Mouse (Mus musculus) kidney, postnatal 36 days (tissue): ENCODE measurements around the gene Cux1.
A peak's percentile ranks its signal among the peaks of the same experiment; 100 is the strongest.

ENCODE experiments used
- DNase-seq, 2 experiments: peaks; one replicate each; pipeline ENCODE4 v3.0.0; 2021 to 2022; ENCODE audit warnings: mixed read lengths in 2 of 2

Gene Cux1

GRCm38 (mm10) chr5:136535976-136536725, 31.1 kb downstream of the Cux1 start:
- peak; percentile 59 to 68 for DNase-seq

- DNase-seq = no peak
Observed at GRCm38 (mm10) chr5:136535204-136535603, 32.1 kb downstream of the Cux1 start.

DNA sequence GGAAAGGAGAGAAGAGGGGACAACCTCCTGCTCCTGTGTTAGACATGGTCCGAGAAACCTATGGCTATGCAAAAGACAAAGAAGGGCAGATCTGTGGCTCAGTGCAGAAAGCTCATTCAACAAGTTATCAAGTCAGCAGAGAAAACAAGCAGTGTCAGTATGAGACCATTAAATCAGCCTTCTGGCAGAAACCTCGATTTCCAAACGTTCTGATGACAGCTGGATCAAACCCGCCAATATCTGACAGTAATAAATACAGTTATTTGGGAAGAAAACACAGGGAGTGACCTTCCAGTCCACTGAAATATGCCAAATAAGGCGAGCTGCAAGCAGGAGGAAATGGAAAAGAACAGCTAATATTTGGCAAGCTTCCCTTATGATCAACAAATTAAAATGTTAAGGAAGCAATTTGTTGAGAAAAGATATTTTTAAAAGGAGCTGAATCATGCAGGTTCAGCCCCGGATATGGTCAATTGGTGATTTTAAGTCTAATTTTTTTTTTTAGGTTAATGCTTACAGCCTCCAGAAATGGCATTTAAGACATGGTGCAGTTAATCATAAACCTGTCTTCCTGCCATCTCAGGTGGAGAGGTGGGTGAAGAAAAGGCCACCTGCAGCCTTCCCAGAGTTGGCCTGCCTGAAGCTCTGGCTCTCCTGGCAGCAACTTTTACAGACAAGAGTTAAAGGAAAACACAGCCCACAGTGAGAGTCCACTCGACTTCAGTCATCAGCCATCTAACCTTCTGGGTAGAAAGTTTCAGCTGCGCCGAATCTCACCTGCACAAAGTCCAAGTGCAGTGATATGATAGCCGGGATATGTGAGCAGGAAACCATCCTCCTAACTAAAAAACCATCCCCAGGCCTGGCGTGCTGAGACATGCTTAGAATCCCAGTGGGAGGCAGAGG, 33.7 kb downstream of the Cux1 start:
- peak; percentile 48 to 75 for DNase-seq

DNA sequence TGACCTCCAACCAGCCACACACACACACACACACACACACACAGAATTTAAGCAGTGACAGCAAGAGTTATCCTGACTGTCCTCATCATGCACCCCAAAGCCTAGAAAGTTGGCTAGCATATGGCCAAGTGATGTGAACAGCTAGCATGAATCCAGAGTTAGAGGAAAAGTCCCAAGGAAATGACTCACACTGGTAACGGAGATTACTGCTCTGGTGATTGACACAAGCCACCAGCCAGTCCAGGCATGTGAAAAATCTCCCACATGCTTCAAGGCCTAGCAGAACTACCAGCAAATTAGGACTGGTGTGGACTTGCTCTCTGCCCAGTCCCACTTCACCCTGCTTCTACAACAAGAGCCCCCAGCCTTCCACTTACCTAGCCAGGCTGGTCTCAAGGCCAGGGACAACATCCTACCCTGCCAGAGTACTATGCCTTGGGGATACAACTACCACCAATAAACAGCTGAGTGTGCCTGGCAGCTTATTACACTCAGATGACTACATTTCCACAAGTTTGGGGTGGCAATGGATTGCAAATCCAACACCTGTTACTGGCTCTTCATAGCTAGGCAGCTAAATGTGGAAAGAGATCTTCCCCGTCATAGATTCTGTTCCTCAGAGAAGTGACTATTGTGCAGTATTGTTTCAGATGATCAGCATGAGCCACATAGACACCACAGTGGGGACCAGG, 35.5 kb downstream of the Cux1 start:
- DNase-seq = no peak

GRCm38 (mm10) chr5:136530931-136531330, 36.4 kb downstream of the Cux1 start:
- DNase-seq = peak; percentile 81 to 85

- no peak for DNase-seq
Observed at GRCm38 (mm10) chr5:136529165-136529564, 38.1 kb downstream of the Cux1 start.

DNA sequence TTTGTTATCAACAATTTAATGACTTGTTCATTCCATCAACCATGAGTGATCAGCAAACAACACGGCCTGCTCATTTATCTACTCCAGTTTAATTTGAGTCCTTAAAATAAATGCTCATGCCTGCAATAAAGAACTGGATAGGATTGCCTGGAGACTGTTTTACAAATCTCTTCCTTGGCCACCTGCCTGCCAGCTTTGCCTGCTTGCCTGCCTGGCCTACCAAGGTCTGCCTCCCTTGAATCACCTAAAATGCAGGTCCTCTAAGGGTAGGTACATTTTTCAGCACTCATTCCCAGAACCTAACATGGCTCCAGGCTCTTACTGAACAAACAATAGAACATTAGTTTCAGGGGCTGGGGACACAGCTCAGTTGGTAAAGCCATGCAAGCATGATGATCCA, 39.4 kb downstream of the Cux1 start:
- peak; percentile 31 to 50 for DNase-seq

- DNase-seq = no peak
Observed at GRCm38 (mm10) chr5:136526545-136526909, 40.8 kb downstream of the Cux1 start.

DNA sequence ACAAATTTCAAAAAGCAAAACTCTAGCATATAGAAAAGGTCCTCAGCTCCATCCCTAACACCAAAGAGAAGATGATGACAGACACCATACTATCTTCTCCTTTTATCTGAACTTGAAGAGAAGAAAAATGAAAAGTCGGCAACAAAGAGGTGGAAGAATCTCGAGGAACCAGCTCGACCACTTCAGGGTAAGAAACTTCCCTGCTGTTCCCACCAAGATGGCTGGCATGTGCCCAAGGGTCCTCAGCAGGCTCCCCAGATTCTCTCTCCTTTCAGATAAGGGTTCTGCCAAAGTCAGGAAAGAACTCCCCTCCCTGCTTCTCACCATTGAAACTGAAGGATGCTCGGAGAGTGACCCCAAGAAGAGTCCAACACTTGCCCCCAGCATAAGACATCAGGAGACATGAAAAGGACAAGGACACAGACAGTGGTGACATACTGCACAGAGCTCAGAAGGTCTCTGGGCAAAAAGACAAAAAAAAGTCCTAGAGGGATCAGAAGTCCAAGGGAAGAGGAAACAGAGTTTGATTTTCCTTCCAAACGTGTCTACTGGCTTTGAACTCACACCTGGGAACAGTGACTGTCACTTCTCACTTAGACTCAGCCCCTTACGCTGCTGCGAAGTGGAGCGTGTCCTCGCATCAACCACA, 41.3 kb downstream of the Cux1 start:
- no peak for DNase-seq

- peak in 1 of 2 experiments; percentile 44 for DNase-seq
Observed at GRCm38 (mm10) chr5:136522843-136523463, 44.3 kb downstream of the Cux1 start.

DNA sequence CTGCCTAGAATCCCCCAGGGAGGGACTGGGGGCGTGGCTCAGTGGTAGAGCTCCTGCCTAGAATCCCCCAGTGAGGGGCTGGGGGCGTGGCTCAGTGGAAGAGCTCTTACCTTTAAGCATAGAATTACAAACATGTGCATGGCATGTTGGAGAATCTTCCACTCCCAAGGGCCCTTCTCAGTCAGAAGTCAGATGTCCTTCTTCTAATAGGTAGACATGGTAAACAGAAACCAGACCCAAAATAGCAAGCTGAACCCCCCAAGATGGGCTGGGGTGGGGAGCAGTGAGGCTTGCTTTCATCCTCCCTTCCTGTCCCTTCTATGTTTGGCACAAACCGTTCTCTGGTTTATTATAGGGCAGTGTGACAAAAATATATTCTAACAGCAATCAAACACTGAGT, 45.6 kb downstream of the Cux1 start:
- no peak for DNase-seq

GRCm38 (mm10) chr5:136518648-136519437, 48.4 kb downstream of the Cux1 start:
- DNase-seq = no peak

GRCm38 (mm10) chr5:136517510-136517909, 49.8 kb downstream of the Cux1 start:
- no peak for DNase-seq

DNA sequence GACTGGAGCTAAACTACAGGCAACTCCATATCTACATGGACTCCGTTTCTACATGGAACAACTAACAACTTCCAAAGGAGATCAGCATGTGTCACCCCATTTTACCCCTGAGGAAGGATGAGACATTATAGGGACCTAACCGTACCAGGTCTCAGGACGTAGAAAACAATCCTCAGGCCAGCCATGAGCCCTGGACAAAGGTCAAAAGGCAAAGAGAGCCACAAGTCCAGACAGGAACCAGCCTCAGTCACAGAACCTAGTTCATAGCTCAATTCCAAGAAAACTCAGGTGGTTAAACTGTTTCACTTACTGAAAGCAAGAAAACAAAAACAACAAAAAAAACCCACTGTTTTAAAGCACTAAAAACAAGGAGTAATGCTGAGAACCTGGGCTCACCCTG, 50.7 kb downstream of the Cux1 start:
- peak; percentile 57 to 66 for DNase-seq

DNA sequence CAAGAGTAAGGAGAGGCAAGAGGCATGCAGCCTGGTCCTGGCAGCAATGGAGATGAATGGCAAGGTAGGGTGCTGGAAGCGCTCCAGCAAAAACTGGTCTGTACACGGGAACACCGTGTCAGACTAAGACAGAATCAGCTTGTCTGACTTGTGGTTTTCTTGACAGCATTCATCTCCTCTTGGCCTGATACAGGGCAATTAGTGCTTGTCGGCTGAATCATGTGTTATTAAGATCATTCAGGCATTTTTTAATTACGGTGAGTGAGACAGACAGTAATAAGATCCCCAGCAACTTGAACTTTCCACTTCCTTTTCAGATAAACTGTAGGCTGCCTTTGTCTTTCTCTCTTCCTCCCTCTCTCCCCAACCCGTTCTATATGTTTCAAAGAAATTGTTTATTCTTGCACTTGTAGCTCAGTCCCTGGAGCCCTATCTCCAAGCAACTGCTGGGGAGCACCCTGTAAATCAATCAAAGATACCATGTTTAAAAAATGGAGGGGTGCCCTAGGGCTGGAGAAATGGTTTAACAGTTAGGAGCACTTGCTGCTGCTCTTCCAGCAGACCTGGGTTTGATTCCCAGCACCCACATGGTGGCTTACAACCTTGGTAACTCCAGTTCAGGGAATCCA, 53.1 kb downstream of the Cux1 start:
- peak; percentile 70 to 84 for DNase-seq

GRCm38 (mm10) chr5:136512103-136512674, 55.1 kb downstream of the Cux1 start:
- DNase-seq = peak; percentile 43 to 68

GRCm38 (mm10) chr5:136511378-136511777, 55.9 kb downstream of the Cux1 start:
- no peak for DNase-seq

DNA sequence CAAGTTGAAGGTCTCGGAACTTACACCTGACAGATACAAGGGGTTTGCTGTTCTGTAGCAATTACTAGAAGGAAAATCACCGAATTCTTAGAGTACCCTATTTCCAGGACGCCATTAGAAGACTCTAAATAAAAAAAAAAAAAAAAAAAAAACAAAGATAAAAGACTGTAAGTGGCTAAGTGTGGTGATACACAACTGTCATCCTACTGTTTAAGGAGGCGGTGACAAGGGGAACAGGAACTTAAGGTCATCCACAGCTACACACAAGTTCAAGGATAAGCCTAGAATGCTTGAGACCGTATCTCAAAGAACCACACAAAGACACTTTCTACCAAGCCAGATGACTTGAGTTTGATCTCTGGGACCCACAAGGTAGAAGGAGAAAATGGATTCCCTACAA, 56.7 kb downstream of the Cux1 start:
- DNase-seq = no peak

DNA sequence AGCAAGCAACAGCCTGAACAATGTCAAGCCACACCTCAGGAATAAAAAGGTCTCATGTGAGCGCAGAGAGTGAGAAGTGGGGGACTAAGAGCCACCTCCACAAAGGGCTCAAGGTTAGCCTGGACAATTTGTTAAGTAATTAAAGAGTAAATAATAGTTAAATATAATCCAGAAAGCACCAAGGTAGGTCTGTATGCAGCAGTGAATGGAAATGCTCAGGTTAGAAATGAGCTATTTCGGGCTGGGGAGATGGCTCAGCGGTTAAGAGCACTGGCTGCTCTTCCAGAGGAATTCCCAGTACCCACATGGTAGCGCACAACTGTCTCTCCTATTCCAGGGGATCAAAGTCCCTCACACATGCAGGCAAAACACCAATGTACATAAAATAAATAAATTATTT, 59.7 kb downstream of the Cux1 start:
- DNase-seq = no peak

- no peak for DNase-seq
Observed at GRCm38 (mm10) chr5:136506262-136506661, 61.0 kb downstream of the Cux1 start.
